Mouse (Mus musculus) kidney, postnatal 4 days (tissue): ENCODE measurements around the gene Slc4a5.

Source experiments
- DNase-seq, 2 experiments: peaks; one replicate each; pipeline ENCODE4 v3.0.0; 2021; ENCODE audit warnings: mixed read lengths in 2 of 2

Slc4a5 gene

GRCm38 (mm10) chr6:83351490-83352160 is 132.0 kb downstream of the Slc4a5 start:
- no peak for DNase-seq

- no peak for DNase-seq
Measured at GRCm38 (mm10) chr6:83352666-83353410, 133.2 kb downstream of the Slc4a5 start.
